Mouse (Mus musculus): ENCODE data around the gene Asic1. TPM values are rescaled to one million over a fixed set of nuclear protein-coding genes. Genes with fewer than 3 reads are reported as not detected.
"Not testable (repeated sequence)": the region's sequence is repeated elsewhere in the genome, so short reads cannot be mapped to it uniquely, and the experiment has no call there.

Asic1 gene
- total RNA-seq, 1 experiment from 2014 or later, result 0.70 TPM

- no peak for DNase-seq
Measured at GRCm38 (mm10) chr15:99719865-99720264, 49.7 kb downstream of the Asic1 start.

DNA sequence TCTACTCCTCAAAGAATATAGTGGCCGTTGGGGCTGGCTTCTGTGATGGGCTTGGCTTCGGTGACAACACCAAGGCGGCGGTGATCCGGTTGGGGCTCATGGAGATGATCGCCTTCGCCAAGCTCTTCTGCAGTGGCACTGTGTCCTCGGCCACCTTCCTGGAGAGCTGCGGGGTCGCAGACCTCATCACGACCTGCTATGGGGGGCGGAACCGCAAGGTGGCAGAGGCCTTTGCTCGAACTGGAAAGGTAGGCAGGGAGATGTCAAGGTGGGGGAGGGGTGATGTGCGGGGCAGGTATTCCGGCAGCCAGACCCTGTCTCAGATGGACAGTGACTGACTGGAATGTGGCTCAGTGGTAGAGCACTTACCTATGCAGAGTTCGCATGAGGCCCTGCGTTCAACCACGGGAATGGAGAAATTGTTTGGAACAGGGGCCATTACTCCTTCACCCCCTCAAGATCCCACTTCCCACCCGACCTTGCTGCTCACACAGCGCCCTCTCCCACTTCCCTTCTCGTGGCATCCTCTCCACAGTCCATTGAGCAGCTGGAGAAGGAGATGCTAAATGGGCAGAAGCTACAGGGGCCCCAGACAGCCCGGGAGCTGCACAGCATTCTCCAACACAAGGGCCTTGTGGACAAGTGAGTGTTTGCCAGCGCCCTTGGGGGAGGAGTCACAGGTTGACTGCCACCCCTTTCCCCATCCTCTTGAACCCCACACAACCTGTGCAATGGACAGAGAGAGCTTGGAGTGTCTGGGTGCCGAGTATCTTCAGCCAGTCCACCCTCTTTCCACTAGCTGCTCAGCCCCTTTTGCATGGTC is 52.0 kb downstream of the Asic1 start:
- peak; percentile 42 for DNase-seq

DNA sequence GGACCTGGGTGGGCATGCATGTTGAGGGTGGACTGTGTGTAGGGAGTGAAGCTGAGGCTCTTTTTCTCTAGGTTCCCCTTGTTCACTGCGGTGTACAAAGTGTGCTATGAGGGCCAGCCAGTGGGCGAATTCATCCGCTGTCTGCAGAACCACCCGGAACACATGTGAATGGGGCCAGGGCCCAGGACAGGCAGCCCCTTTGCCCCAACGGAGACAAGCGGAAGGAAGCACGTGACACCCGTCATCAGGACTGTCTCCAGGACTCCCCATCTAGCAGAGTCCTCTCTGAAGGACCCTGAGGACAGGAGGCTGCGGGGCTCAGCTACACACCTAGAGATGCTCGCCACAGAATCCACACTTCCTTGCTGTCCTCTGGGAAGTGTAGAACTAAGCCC is 52.9 kb downstream of the Asic1 start:
- peak; percentile 24 for DNase-seq

DNA sequence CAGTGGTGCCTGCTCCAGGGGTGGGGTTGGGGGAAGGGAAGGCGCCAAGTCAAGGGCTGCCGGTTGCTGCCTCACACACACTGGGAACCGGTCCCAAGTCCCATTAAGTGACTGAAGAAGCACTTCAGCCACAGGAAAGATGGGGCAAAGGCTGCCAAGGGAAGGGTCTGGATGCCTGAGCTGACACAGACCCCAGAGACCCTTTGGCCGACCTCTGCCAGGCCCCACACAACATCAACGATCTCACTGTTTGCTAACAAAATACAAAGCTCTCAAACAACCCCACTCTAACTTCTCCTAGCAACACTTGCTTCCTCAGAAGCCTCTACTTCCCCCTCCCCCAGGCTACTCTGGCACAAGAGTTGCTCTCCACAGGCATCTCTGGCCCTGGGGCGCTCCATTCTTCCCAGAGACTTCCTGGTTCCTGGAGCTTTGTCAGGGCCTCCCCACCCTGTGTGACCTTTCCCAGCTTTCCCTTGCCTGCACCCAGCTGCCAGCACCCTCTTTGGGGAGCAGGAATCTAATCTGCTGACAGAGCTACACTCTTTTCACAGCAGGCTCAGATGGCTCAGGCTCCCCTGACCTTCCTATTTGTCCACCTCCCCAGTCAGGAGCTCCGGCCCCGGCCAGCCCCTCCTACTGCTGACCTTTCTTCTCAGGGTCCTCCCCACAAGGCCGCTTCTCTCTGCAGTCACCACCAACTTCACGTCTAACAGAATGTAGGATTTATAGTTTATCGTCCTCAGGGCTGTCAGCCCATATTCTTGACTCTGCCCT is 53.5 kb downstream of the Asic1 start:
- DNase-seq, result peak; percentile 91

DNA sequence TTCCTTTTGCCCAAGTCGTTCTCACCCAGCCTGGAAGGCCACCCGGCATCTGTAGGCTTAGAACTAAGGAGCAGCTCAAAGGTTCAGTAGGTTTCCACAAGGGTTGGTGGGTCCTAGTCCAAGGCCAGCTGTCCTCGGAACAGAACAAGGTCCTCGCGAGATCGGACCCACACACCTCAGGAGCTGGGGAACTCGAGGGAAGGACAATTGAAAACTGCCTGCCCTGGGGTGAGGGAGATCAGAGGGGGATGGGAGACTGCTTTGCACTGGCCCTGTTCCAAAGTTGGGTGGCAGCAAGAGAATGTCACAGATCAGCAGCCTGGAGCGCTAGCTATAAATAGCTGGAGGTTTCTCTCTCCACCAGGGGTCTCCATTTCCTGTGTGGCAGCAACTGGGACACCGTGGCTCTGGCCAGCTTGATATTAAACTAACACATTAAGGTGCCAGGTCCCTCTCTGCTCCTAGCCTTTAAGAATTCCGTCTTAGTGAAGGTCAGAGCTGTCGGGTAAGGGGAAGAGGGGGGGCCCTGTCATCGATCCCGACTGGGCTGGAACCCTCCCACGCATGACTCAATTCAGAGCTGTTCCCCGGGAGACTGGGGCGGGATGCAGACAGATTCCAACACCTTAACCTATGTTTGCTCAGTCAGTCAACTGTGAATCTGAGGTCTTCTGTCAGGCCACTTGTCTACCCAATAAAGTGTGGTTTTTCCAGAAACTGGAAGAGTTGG is 54.3 kb downstream of the Asic1 start:
- peak; percentile 92 for DNase-seq

- DNase-seq, result peak; percentile 96
Measured at GRCm38 (mm10) chr15:99725341-99726155, 55.4 kb downstream of the Asic1 start, which contains the start of gene Cox14. TSS of gene Cox14 (plus strand) at chr15:99725618.

- no peak for DNase-seq
Measured at GRCm38 (mm10) chr15:99726549-99726948, 56.4 kb downstream of the Asic1 start.

DNA sequence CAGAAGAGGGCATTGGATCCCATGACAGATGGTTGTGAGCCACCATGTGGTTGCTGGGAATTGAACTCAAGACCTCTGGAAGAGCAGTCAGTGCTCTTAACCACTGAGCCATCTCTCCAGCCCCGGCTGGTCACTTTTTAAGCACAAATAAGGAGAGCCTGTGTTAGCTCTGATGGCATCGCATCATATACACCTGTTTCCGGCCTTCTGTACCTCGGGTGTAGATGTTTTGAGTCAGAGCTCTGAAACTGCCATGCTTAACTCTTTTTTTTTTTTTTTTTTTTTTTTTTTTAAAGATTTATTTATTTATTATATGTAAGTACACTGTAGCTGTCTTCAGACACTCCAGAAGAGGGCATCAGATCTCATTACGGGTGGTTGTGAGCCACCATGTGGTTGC is 56.9 kb downstream of the Asic1 start:
- DNase-seq, result not testable (repeated sequence)

DNA sequence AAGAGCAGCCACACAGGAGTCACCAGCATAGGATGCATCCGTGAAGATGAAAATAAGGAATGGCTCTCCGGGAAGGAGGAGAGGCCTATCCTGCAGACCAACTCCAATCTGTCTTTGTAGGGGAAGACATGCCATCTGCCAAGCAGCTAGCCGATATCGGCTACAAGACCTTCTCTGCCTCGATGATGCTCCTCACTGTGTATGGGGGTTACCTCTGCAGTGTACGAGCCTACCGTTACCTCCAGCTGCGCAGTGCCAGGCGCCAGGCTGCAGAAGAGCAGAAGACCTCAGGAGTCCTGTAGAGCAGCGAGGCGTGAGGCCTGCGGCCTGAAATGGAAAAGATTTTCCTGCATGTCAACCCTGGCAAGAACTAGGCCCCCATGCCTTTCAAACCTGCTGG is 57.4 kb downstream of the Asic1 start:
- DNase-seq, result no peak

DNA sequence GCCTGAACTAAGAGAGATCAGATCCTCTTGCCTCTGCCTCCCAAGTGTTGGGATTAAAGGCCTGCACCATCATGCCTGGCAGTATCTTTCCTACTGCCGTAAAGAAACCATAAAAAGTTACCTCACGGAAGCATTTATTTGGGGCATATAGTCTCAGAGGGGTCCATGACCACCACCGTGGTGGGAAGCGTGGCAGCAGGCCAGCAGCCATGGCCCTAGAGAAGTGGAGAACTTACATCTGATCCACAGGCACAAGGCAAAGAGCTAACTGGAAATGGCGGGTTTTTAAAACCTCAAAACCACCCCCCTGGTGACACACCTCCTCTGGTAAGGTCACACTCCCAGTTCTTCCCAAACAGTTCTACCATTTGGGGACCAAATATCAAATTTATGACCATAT is 58.0 kb downstream of the Asic1 start:
- DNase-seq, result no peak

- no peak for DNase-seq
Measured at GRCm38 (mm10) chr15:99729056-99729783, 59.1 kb downstream of the Asic1 start.

- DNase-seq, result no peak
Measured at GRCm38 (mm10) chr15:99731167-99731566, 61.0 kb downstream of the Asic1 start.

- DNase-seq, result no peak
Measured at GRCm38 (mm10) chr15:99731678-99732077, 61.5 kb downstream of the Asic1 start.

GRCm38 (mm10) chr15:99733186-99733585 is 63.0 kb downstream of the Asic1 start:
- DNase-seq, result peak; percentile 55

GRCm38 (mm10) chr15:99735631-99736030 is 65.5 kb downstream of the Asic1 start:
- DNase-seq, result peak; percentile 99

DNA sequence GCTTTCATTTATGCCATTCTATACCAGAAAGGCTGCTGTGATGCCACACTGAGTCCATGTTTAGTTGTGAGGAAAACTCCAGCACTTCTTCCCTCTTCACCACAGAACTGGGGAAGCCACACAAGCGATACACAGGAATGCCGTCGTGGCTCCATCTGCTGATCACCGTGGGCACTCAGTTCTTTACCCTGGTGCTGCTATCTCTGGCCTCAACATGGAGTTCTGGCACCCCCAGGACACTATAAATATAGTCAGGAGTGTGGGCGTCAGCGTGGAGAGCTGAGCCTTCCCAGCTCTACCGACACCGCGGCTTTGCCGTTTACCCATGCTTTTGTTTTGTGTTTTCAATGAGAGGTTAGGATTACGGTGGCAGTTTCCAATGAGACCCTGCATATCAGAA is 66.5 kb downstream of the Asic1 start:
- DNase-seq, result no peak

GRCm38 (mm10) chr15:99740229-99740628 is 70.1 kb downstream of the Asic1 start:
- peak; percentile 17 for DNase-seq
